Mouse (Mus musculus): ENCODE results near the gene Lysmd3.

GRCm38 (mm10) chr13:81646348-81646747, 11.1 kb upstream of the Lysmd3 start:
- TF ChIP-seq POLR2A (IDR thresholded peaks at IDR 0.05; ENCODE audit: insufficient read depth, low read depth, low read length) (no peak), CTCF (IDR thresholded peaks at IDR 0.05) (no peak), EP300 (IDR thresholded peaks at IDR 0.05; ENCODE audit: insufficient read depth, low read depth, low read length) (no peak)

Measured in heart, adult 2 months (tissue).